Mouse (Mus musculus) hindbrain, postnatal 0 days (tissue): ENCODE data around the gene Rnf32. TPM values are rescaled to one million over a fixed set of nuclear protein-coding genes. Genes with fewer than 3 reads are reported as not detected.

ENCODE experiments used
- ATAC-seq: fragments of 200-750 bp; cut with Nextera tagmentation; 2 replicates; pipeline ENCODE4 v1.8.0; 2017; ENCODE audit warnings: mild to moderate bottlenecking, moderate TSS enrichment, moderate library complexity
- DNase-seq: peaks from one replicate; pipeline ENCODE4 v3.0.0-alpha.2; 2015; ENCODE audit warnings: low spot score
- H3K27ac ChIP-seq: fragments of 300-500 bp; sonication (generic); 2 replicates; pipeline ENCODE4 v1.5.1; 2014; ENCODE audit warnings: mild to moderate bottlenecking
- H3K27me3 ChIP-seq: fragments of 300-500 bp; sonication (generic); 2 replicates; pipeline ENCODE4 v1.6.1; 2014; ENCODE audit warnings: low read length, mixed read lengths; ENCODE audit not compliant: insufficient read depth
- H3K36me3 ChIP-seq: fragments of 300-500 bp; sonication (generic); 2 replicates; pipeline ENCODE4 v1.6.1; 2014; ENCODE audit warnings: low read length, mixed read lengths; ENCODE audit not compliant: insufficient read depth
- H3K4me1 ChIP-seq: fragments of 300-500 bp; sonication (generic); 2 replicates; pipeline ENCODE4 v1.6.1; 2014; ENCODE audit warnings: antibody characterized with exemption, low read length, mixed read lengths; ENCODE audit not compliant: insufficient read depth
- H3K4me2 ChIP-seq: fragments of 300-500 bp; sonication (generic); 2 replicates; pipeline ENCODE4 v1.6.1; 2014; ENCODE audit warnings: low read depth, mild to moderate bottlenecking, low read length, moderate library complexity, mixed read lengths
- H3K4me3 ChIP-seq: fragments of 300-500 bp; sonication (generic); 2 replicates; pipeline ENCODE4 v1.5.1; 2014; ENCODE audit warnings: low read length
- H3K9ac ChIP-seq: fragments of 300-500 bp; sonication (generic); replicated peaks from 2 replicates; pipeline ENCODE4 v1.6.1; 2014; ENCODE audit warnings: mild to moderate bottlenecking, low read length, moderate library complexity, mixed read lengths
- H3K9me3 ChIP-seq: fragments of 300-500 bp; sonication (generic); 2 replicates; pipeline ENCODE4 v1.6.1; 2016; ENCODE audit warnings: low read length, mixed read lengths
- CTCF ChIP-seq: IDR thresholded peaks from 2 replicates; pipeline ENCODE4 v1.5.1; 2016; ENCODE audit warnings: antibody characterized with exemption, control low read depth, low read depth
- WGBS: fragments of 180-500 bp; shearing (Covaris S2); extraction: QIAGEN DNeasy Blood & Tissue Kit; methylation state at CpG from one replicate; pipeline ENCODE4 v1.1.7; 2014; 5-methylcytosine and 5-hydroxymethylcytosine counted together
- polyA plus RNA-seq: library from polyadenylated mRNA; unstranded; fragments of >200 nt; fragmentation: Nextera tagmentation; extraction: Ambion mirVana; gene quantifications from 2 replicates; pipeline ENCODE4 v1.2.1, GENCODE M21; 2015
- total RNA-seq: library from RNA; depleted of rRNA; stranded (reverse); fragments of >200 nt; gene quantifications from 2 replicates; pipeline ENCODE4 v1.2.3, GENCODE M21; 2014

Rnf32 gene
- total and polyA plus RNA-seq, 2 experiments from 2014 or later = 6.2 to 10.0 TPM

DNA sequence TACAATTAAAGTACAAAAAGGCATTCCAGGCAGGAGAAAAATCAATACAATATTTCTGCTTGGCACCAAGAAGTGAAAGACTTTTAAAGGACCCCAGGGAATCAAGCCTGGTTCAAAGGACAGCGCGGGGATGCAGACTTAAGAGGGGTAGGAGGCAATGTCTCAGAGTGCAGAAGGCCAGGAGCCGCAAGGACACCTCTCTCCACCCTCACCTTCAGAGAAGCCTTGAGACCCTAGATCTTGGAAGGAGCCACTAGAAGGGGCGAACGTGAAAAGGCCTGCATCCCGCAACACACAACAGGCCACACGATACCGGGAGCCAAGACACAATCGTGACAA is 592 bp upstream of the Rnf32 start:
- Histone ChIP-seq H3K9ac (peak overlapping the region; percentile 74), H3K27ac (peak overlapping the region; percentile 89), H3K4me3 (peak overlapping the region; percentile 62), H3K27me3 (no peaks in the 10 kb centered on the region), H3K9me3 (no peaks in the 10 kb centered on the region), H3K4me2 (peak overlapping the region; percentile 82), H3K36me3 (no peaks in the 10 kb centered on the region), H3K4me1 (no peaks in the 10 kb centered on the region)
- 5% methylated on average over 9 of the region's 9 CpGs for WGBS
- TF ChIP-seq CTCF = no peak
- ATAC-seq (no peak), DNase-seq (no peak)

DNA sequence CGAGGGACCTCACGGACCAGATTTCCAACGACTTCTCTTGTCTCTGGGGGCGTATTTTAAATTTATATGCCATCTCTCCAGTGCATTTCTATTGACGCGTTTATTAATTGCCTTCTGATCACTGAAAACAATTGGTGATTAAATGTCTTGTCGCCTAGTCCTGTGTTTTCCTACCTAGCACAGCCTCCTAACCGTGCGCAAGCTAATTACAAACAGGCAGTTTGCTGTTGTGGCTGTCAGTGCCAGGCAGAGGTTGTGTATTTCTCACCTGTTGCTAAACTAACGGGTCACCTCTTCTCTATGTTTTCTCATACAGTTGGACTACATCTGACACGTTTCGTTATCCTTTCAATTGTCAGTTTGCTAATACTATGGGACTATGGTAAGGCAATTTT is 469 bp downstream of the Rnf32 start:
- DNase-seq = peak; percentile 32
- Histone ChIP-seq H3K36me3 (no peaks in the 10 kb centered on the region; the same call in 1 of the 2 replicates), H3K4me1 (no peaks in the 10 kb centered on the region), H3K27me3 (no peaks in the 10 kb centered on the region), H3K4me2 (peak overlapping the region; percentile 82), H3K9ac (peak overlapping the region; percentile 74), H3K9me3 (no peaks in the 10 kb centered on the region), H3K4me3 (peak overlapping the region; percentile 62), H3K27ac (peak overlapping the region; percentile 89; the same call in 1 of the 2 replicates)
- no peak for TF ChIP-seq CTCF
- WGBS = 7% methylated on average over 12 of the region's 12 CpGs
- peak; percentile 15; the same call in 1 of the 2 replicates for ATAC-seq

- TF ChIP-seq CTCF = no peak
- H3K27ac ChIP-seq = no peak overlapping the region
- no peaks in the 10 kb centered on the region for H3K4me1 ChIP-seq
- no peaks in the 10 kb centered on the region for H3K27me3 ChIP-seq
- 89% methylated on average over 4 of the region's 4 CpGs for WGBS
- no peak overlapping the region for H3K9ac ChIP-seq
- DNase-seq (no peak), ATAC-seq (no peak)
- no peak overlapping the region for H3K4me3 ChIP-seq
- no peaks in the 10 kb centered on the region for H3K9me3 ChIP-seq
- H3K36me3 ChIP-seq = no peaks in the 10 kb centered on the region; the same call in 1 of the 2 replicates
- peak overlapping the region; percentile 82; the same call in 1 of the 2 replicates for H3K4me2 ChIP-seq
Observed at GRCm38 (mm10) chr5:29197187-29197586, 1.4 kb downstream of the Rnf32 start.

- Histone ChIP-seq H3K27ac (no peak overlapping the region), H3K4me2 (no peak overlapping the region), H3K27me3 (no peaks in the 10 kb centered on the region), H3K4me1 (no peaks in the 10 kb centered on the region), H3K9ac (no peak overlapping the region), H3K4me3 (no peak overlapping the region), H3K36me3 (no peaks in the 10 kb centered on the region; the same call in 1 of the 2 replicates), H3K9me3 (no peaks in the 10 kb centered on the region)
- ATAC-seq = no peak
- WGBS = 48% methylated on average over 4 of the region's 4 CpGs
- no peak for TF ChIP-seq CTCF
- no peak for DNase-seq
Observed at GRCm38 (mm10) chr5:29198960-29199488, 3.2 kb downstream of the Rnf32 start.

DNA sequence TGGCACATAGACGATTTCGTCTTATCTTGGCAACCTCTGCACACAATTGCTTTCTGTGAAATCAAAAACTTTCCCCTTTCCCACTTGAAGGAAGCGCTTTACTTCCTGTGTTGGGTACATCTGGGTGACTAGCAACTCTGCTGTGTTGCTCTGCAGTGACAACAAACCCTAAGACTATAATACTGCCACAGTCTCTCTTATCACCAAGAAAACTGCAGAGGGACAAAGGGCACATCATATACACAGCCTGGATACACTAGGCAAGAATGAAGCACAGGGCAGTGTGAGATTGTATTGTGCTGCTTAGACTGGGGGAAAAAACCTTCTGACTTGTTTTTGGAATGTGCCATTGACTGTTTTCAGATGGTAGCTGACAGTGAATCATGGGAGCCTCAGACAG is 4.1 kb downstream of the Rnf32 start:
- Histone ChIP-seq H3K4me3 (no peak overlapping the region), H3K36me3 (no peaks in the 10 kb centered on the region; the same call in 1 of the 2 replicates), H3K27ac (no peak overlapping the region), H3K4me1 (no peaks in the 10 kb centered on the region), H3K9me3 (no peaks in the 10 kb centered on the region), H3K4me2 (no peak overlapping the region), H3K27me3 (no peaks in the 10 kb centered on the region), H3K9ac (no peak overlapping the region)
- no peak for TF ChIP-seq CTCF
- no peak for ATAC-seq
- DNase-seq = no peak
- 79% methylated on average over 3 of the region's 3 CpGs for WGBS

DNA sequence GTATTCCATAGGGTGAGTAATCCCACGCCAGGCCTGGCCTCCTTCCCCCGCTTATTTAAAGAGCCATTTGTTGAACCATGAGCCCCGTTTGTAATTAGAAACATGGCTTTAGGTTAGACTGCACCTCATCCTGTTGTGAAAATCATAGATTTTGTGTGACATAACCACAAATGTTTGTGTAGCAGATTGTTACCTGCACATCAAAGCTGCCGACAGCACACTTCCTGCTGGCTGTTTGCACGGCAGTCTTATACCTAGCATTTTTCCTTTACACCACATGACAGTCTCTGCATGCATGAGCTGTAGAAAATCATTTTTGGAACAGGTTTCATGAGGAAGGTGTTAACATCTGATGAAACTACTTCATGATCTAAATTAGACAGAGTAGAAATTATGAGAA is 9.9 kb downstream of the Rnf32 start:
- Histone ChIP-seq H3K9ac (no peak overlapping the region), H3K4me3 (no peak overlapping the region), H3K9me3 (no peaks in the 10 kb centered on the region), H3K27me3 (no peaks in the 10 kb centered on the region), H3K27ac (no peak overlapping the region), H3K4me1 (no peaks in the 10 kb centered on the region), H3K36me3 (no peaks in the 10 kb centered on the region; the same call in 1 of the 2 replicates), H3K4me2 (no peak overlapping the region)
- TF ChIP-seq CTCF = no peak
- ATAC-seq (no peak), DNase-seq (no peak)
- WGBS = 87% methylated on average over 5 of the region's 5 CpGs

GRCm38 (mm10) chr5:29211980-29212555 is 16.3 kb downstream of the Rnf32 start:
- no peak overlapping the region for H3K4me2 ChIP-seq

More at GRCm38 (mm10) chr5:29211980-29212555, 16.3 kb downstream of the Rnf32 start:
- H3K4me1 ChIP-seq = no peaks in the 10 kb centered on the region
- H3K9me3 ChIP-seq = no peaks in the 10 kb centered on the region
- DNase-seq = no peak
- no peaks in the 10 kb centered on the region for H3K27me3 ChIP-seq
- ATAC-seq = no peak
- no peak for TF ChIP-seq CTCF
- WGBS = 69% methylated on average over 4 of the region's 4 CpGs
- no peak overlapping the region for H3K4me3 ChIP-seq
- H3K36me3 ChIP-seq = 0 out of 2 replicates have a peak, but pooled peaks cover 4% of the 10 kb centered on the region
- H3K27ac ChIP-seq = no peak overlapping the region
- H3K9ac ChIP-seq = no peak overlapping the region
